Comparison of ENCODE assay signal across 26 mouse cellular contexts in the genomic region with DNA sequence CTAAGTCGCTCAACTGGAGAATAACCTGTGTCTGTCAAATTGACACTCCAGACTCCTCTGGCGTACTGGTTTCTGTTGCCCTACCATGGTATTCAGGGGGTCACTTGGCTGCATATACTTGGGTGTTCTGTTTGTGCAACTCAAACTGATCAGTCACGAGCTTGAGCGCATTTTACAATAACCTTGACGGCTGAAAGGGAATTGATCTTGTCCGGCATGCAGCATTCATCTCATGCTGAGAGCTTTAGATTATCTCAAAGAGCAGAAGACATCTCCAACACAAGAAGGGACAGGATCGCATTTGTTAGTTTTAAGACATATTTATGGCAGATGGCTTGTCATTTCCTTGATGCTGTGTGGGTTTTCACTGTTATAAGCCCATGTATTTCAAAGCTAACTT.
DNase-seq lines count a peak whose midpoint lies in the region; ATAC-seq and TF ChIP-seq lines count a peak whose summit lies in the region.
"Had no signal": no experiment of that assay in that cellular context is flagged by ENCODE, and none has a peak within 500 bp of the region (broad histone marks: within the 10 kb centered on the region; RNA-seq: fewer than 3 reads in every experiment).

No protein-coding gene starts in this region.

- TF ChIP-seq CTCF in layer of hippocampus, adult 2 months (conservative IDR thresholded peaks at IDR 0.05): no peak
- TF ChIP-seq CTCF in kidney, adult 2 months (conservative IDR thresholded peaks at IDR 0.05; ENCODE audit: insufficient read depth, insufficient read length, low read depth, low read length): no peak

- no peak for TF ChIP-seq POLR2A in kidney, adult 2 months (IDR thresholded peaks at IDR 0.05; ENCODE audit: low read depth, low read length)

- H3K36me3 ChIP-seq in midbrain, embryonic 15.5 days (replicated peaks): no peaks in the 10 kb centered on the region
- H3K36me3 ChIP-seq in kidney, adult 2 months (ENCODE audit: control insufficient read depth, insufficient read depth, low read length): no peaks in the 10 kb centered on the region
- H3K36me3 ChIP-seq: heart, embryonic 13.5 days; hindbrain, embryonic 15.5 days; intestine, embryonic 15.5 days; limb, embryonic 12.5 days; liver, embryonic 15.5 days had no signal

- H3K9me3 ChIP-seq in midbrain, embryonic 15.5 days: no peaks in the 10 kb centered on the region
- H3K9me3 ChIP-seq: heart, embryonic 13.5 days; hindbrain, embryonic 15.5 days; intestine, embryonic 15.5 days; limb, embryonic 12.5 days; liver, embryonic 15.5 days had no signal

- whole genome bisulfite sequencing in midbrain, embryonic 15.5 days: 21% methylated on average over 7 of the region's 7 CpGs
- WGBS in kidney, adult 2 months: 89% methylated on average over 7 of the region's 7 CpGs

- H3K9ac ChIP-seq in midbrain, embryonic 15.5 days: no peak overlapping the region
- H3K9ac ChIP-seq: heart, embryonic 13.5 days; hindbrain, embryonic 15.5 days; intestine, embryonic 15.5 days; limb, embryonic 12.5 days; liver, embryonic 15.5 days; lung, embryonic 14.5 days had no signal

- no peak overlapping the region for H3K4me2 ChIP-seq in midbrain, embryonic 15.5 days
- H3K4me2 ChIP-seq: heart, embryonic 13.5 days; hindbrain, embryonic 15.5 days; intestine, embryonic 15.5 days; limb, embryonic 12.5 days; liver, embryonic 15.5 days; lung, embryonic 14.5 days had no signal

- DNase-seq in embryo, embryonic 10.5 days (ENCODE audit: low spot score): peak; percentile 27
- no peak for DNase-seq in embryo, embryonic 10 days (ENCODE audit: low spot score)
- DNase-seq in layer of hippocampus, adult 2 months (ENCODE audit: low spot score in 2 of 2): no peak
- DNase-seq in layer of hippocampus, postnatal 36 days: no peak
- peak; percentile 50 for DNase-seq in R1 (ENCODE audit: low read depth, low spot score)
- no peak for DNase-seq in testis, postnatal 10 days (ENCODE audit: low spot score)
- DNase-seq in kidney, adult 2 months: no peak
- DNase-seq: adrenal gland, postnatal 10 days; cerebellum, adult 11 months; cerebellum, adult 9-11 months; gastrocnemius, postnatal 10 days; heart, postnatal 10 days; kidney, adult 8-10 months; layer of hippocampus, adult 9-11 months; lung, embryonic 14.5 days; lung, postnatal 14 days had no signal

- no peak; the same call in 1 of the 2 replicates for ATAC-seq in midbrain, embryonic 15.5 days (replicated peaks)
- ATAC-seq: intestine, embryonic 15.5 days had no signal

- H3K4me3 ChIP-seq in layer of hippocampus, adult 2 months: no peak overlapping the region
- H3K4me3 ChIP-seq in midbrain, embryonic 15.5 days: no peak overlapping the region
- H3K4me3 ChIP-seq in kidney, adult 2 months (ENCODE audit: insufficient read depth, low read depth, low read length): no peak overlapping the region
- H3K4me3 ChIP-seq: erythroblast, embryonic 14.5 days; heart, embryonic 13.5 days; hindbrain, embryonic 15.5 days; intestine, embryonic 15.5 days; limb, embryonic 12.5 days; liver, embryonic 15.5 days; myocyte had no signal

- H3K27me3 ChIP-seq in midbrain, embryonic 15.5 days (replicated peaks): no peaks in the 10 kb centered on the region
- no peaks in the 10 kb centered on the region for H3K27me3 ChIP-seq in kidney, adult 2 months (replicated peaks; ENCODE audit: control insufficient read depth, insufficient read depth, low read length)
- H3K27me3 ChIP-seq: CH12.LX; heart, embryonic 13.5 days; hindbrain, embryonic 15.5 days; intestine, embryonic 15.5 days; liver, embryonic 15.5 days had no signal

- peak overlapping the region; percentile 71 for H3K27ac ChIP-seq in layer of hippocampus, adult 2 months
- peak overlapping the region; percentile 61 for H3K27ac ChIP-seq in midbrain, embryonic 15.5 days
- no peak overlapping the region for H3K27ac ChIP-seq in kidney, adult 2 months (ENCODE audit: insufficient read depth, low read depth, low read length)
- H3K27ac ChIP-seq: heart, embryonic 13.5 days; intestine, embryonic 15.5 days; kidney, postnatal 0 days; limb, embryonic 12.5 days; liver, embryonic 15.5 days had no signal

- peaks cover 24% of the 10 kb centered on the region for H3K4me1 ChIP-seq in midbrain, embryonic 15.5 days
- H3K4me1 ChIP-seq in kidney, adult 2 months (ENCODE audit: control insufficient read depth, insufficient read depth, low read length): peaks cover 5% of the 10 kb centered on the region; the same call in 1 of the 2 replicates
- H3K4me1 ChIP-seq: intestine, embryonic 15.5 days; liver, embryonic 15.5 days had no signal

Comparison
In these comparisons a context has a peak if more than half of its experiments do, and no peak if none do; other contexts are left out.
1. DNase-seq: peak in embryo, embryonic 10.5 days (single experiment) and R1 (single experiment); none in embryo, embryonic 10 days (single experiment), layer of hippocampus, adult 2 months (0 of 2), layer of hippocampus, postnatal 36 days (0 of 2), testis, postnatal 10 days (single experiment) and kidney, adult 2 months (single experiment).